In the genomic region with DNA sequence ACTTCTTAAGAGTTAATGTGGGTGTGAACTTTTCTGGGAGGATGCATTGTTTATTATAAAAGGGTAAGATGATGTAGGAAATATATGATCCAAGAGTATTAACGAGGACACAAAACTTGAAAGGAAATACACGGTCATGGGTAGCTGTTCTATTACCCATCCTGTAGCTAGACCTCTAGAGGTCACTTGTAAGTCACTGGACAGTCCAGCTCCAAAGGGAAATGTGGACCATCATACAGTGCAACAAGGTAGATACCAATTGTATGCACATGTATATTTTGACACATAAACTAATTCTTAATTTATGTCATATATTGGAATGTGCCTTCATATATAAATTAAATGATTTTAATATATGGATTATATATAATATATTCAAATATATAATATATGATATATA, we compare ENCODE assay signal across 16 mouse cellular contexts.
DNase-seq lines count a peak whose midpoint lies in the region; ATAC-seq and TF ChIP-seq lines count a peak whose summit lies in the region.
"Had no signal": no experiment of that assay in that cellular context is flagged by ENCODE, and none has a peak within 500 bp of the region (broad histone marks: within the 10 kb centered on the region; RNA-seq: fewer than 3 reads in every experiment).

No protein-coding gene starts in this region.

- no peak for DNase-seq in forebrain, postnatal 0 days
- DNase-seq in lung, postnatal 0 days (ENCODE audit: low spot score): peak; percentile 7
- no peak for DNase-seq in lung, postnatal 10 days
- DNase-seq in neural tube, embryonic 10.5 days (ENCODE audit: extremely low spot score, low spot score): no peak
- DNase-seq in thymus, adult 2 months: no peak

- peak; percentile 50; the same call in 1 of the 2 replicates for ATAC-seq in forebrain, embryonic 13.5 days
- no peak for ATAC-seq in forebrain, postnatal 0 days
- ATAC-seq in lung, postnatal 0 days: no peak
- 0 out of 2 replicates have a peak, but pooled peaks have one; percentile 38 for ATAC-seq in neural tube, embryonic 14.5 days (ENCODE audit: low read depth)
- 0 out of 2 replicates have a peak, but pooled peaks have one; percentile 47 for ATAC-seq in midbrain, embryonic 16.5 days
- ATAC-seq: liver, embryonic 12.5 days; liver, postnatal 0 days had no signal

- no peak for TF ChIP-seq CTCF in forebrain, postnatal 0 days (IDR thresholded peaks at IDR 0.05; ENCODE audit: low read depth)
- TF ChIP-seq CTCF in lung, postnatal 0 days (IDR thresholded peaks at IDR 0.05): no peak
- TF ChIP-seq CTCF in thymus, adult 2 months (IDR thresholded peaks at IDR 0.05; ENCODE audit: borderline replicate concordance, control insufficient read depth, extremely low read depth, insufficient read depth, low read length, poor library complexity): no peak

- no peak overlapping the region for H3K4me3 ChIP-seq in forebrain, embryonic 13.5 days
- no peak overlapping the region for H3K4me3 ChIP-seq in forebrain, postnatal 0 days (ENCODE audit: low read depth, low read length)
- H3K4me3 ChIP-seq in lung, postnatal 0 days (ENCODE audit: low read depth, low read length): no peak overlapping the region
- H3K4me3 ChIP-seq in neural tube, embryonic 14.5 days (ENCODE audit: low read depth, low read length): no peak overlapping the region
- H3K4me3 ChIP-seq in midbrain, embryonic 16.5 days (ENCODE audit: low read depth, low read length): no peak overlapping the region
- H3K4me3 ChIP-seq in thymus, adult 2 months (ENCODE audit: control insufficient read depth, insufficient read depth, low read length): no peak overlapping the region
- H3K4me3 ChIP-seq: embryonic facial prominence, embryonic 12.5 days; heart, embryonic 13.5 days; layer of hippocampus, adult 2 months; liver, embryonic 12.5 days; neural tube, embryonic 13.5 days had no signal

- no peak for TF ChIP-seq POLR2A in thymus, adult 2 months (IDR thresholded peaks at IDR 0.05; ENCODE audit: control insufficient read depth, extremely low read depth, insufficient read depth, low read length, poor library complexity)

- no peak overlapping the region for H3K9ac ChIP-seq in forebrain, embryonic 13.5 days
- H3K9ac ChIP-seq in forebrain, postnatal 0 days: no peak overlapping the region
- no peak overlapping the region for H3K9ac ChIP-seq in lung, postnatal 0 days (replicated peaks; ENCODE audit: low read depth)
- no peak overlapping the region for H3K9ac ChIP-seq in neural tube, embryonic 14.5 days (replicated peaks; ENCODE audit: low read depth, low read length)
- H3K9ac ChIP-seq in midbrain, embryonic 16.5 days (ENCODE audit: low read depth, low read length): no peak overlapping the region
- H3K9ac ChIP-seq: embryonic facial prominence, embryonic 12.5 days; heart, embryonic 13.5 days; liver, embryonic 12.5 days; liver, postnatal 0 days; neural tube, embryonic 13.5 days had no signal

- no peak overlapping the region for H3K4me2 ChIP-seq in forebrain, embryonic 13.5 days
- H3K4me2 ChIP-seq in forebrain, postnatal 0 days (ENCODE audit: low read depth): no peak overlapping the region
- no peak overlapping the region for H3K4me2 ChIP-seq in lung, postnatal 0 days (replicated peaks; ENCODE audit: low read depth, low read length)
- H3K4me2 ChIP-seq in neural tube, embryonic 14.5 days (ENCODE audit: low read depth, low read length): no peak overlapping the region
- no peak overlapping the region for H3K4me2 ChIP-seq in midbrain, embryonic 16.5 days (ENCODE audit: low read length)
- H3K4me2 ChIP-seq: embryonic facial prominence, embryonic 12.5 days; liver, embryonic 12.5 days; neural tube, embryonic 13.5 days had no signal

- no peak for TF ChIP-seq EP300 in lung, postnatal 0 days (IDR thresholded peaks at IDR 0.05)

- H3K9me3 ChIP-seq in forebrain, embryonic 13.5 days (replicated peaks): no peaks in the 10 kb centered on the region
- H3K9me3 ChIP-seq in forebrain, postnatal 0 days (ENCODE audit: low read length): no peaks in the 10 kb centered on the region
- no peaks in the 10 kb centered on the region for H3K9me3 ChIP-seq in lung, postnatal 0 days (ENCODE audit: low read length)
- H3K9me3 ChIP-seq in neural tube, embryonic 14.5 days (ENCODE audit: control insufficient read depth, low read length): no peaks in the 10 kb centered on the region
- no peaks in the 10 kb centered on the region for H3K9me3 ChIP-seq in midbrain, embryonic 16.5 days (replicated peaks; ENCODE audit: control insufficient read depth, low read length, poor library complexity, severe bottlenecking)
- H3K9me3 ChIP-seq: embryonic facial prominence, embryonic 12.5 days; heart, embryonic 13.5 days; liver, embryonic 12.5 days; neural tube, embryonic 13.5 days had no signal

- no peak overlapping the region for H3K27ac ChIP-seq in forebrain, embryonic 13.5 days
- no peak overlapping the region for H3K27ac ChIP-seq in forebrain, postnatal 0 days (ENCODE audit: low read depth, low read length)
- H3K27ac ChIP-seq in lung, postnatal 0 days (ENCODE audit: low read length): no peak overlapping the region
- H3K27ac ChIP-seq in neural tube, embryonic 14.5 days (ENCODE audit: low read depth, low read length): no peak overlapping the region
- no peak overlapping the region for H3K27ac ChIP-seq in midbrain, embryonic 16.5 days (ENCODE audit: low read length)
- no peak overlapping the region for H3K27ac ChIP-seq in thymus, adult 2 months (ENCODE audit: control insufficient read depth, insufficient read depth, low read length)
- H3K27ac ChIP-seq: embryonic facial prominence, embryonic 12.5 days; heart, embryonic 13.5 days; layer of hippocampus, adult 2 months; liver, embryonic 12.5 days; macrophage; neural tube, embryonic 13.5 days had no signal

- H3K4me1 ChIP-seq in forebrain, embryonic 13.5 days: no peaks in the 10 kb centered on the region
- H3K4me1 ChIP-seq in forebrain, postnatal 0 days (ENCODE audit: insufficient read depth): no peaks in the 10 kb centered on the region
- no peaks in the 10 kb centered on the region for H3K4me1 ChIP-seq in lung, postnatal 0 days (ENCODE audit: insufficient read depth, low read depth, low read length)
- no peaks in the 10 kb centered on the region for H3K4me1 ChIP-seq in neural tube, embryonic 14.5 days (ENCODE audit: control insufficient read depth, insufficient read depth, low read length)
- no peaks in the 10 kb centered on the region for H3K4me1 ChIP-seq in midbrain, embryonic 16.5 days (ENCODE audit: control insufficient read depth, insufficient read depth, low read length)
- H3K4me1 ChIP-seq in thymus, adult 2 months (replicated peaks; ENCODE audit: control insufficient read depth, insufficient read depth, low read length): no peaks in the 10 kb centered on the region
- H3K4me1 ChIP-seq: embryonic facial prominence, embryonic 12.5 days; liver, embryonic 12.5 days; neural tube, embryonic 13.5 days had no signal

- H3K27me3 ChIP-seq in forebrain, embryonic 13.5 days: no peaks in the 10 kb centered on the region
- no peaks in the 10 kb centered on the region for H3K27me3 ChIP-seq in forebrain, postnatal 0 days (ENCODE audit: insufficient read depth, low read length)
- no peaks in the 10 kb centered on the region for H3K27me3 ChIP-seq in lung, postnatal 0 days (replicated peaks; ENCODE audit: insufficient read depth, low read length)
- H3K27me3 ChIP-seq in neural tube, embryonic 14.5 days (ENCODE audit: control insufficient read depth, insufficient read depth, low read length): no peaks in the 10 kb centered on the region
- H3K27me3 ChIP-seq in midbrain, embryonic 16.5 days (ENCODE audit: control insufficient read depth, insufficient read depth, low read depth, low read length): no peaks in the 10 kb centered on the region
- H3K27me3 ChIP-seq in thymus, adult 2 months (ENCODE audit: control insufficient read depth, insufficient read depth, low read length): no peaks in the 10 kb centered on the region
- H3K27me3 ChIP-seq: CH12.LX; embryonic facial prominence, embryonic 12.5 days; heart, embryonic 13.5 days; liver, embryonic 12.5 days; neural tube, embryonic 13.5 days had no signal

- 77% methylated on average over 2 of the region's 2 CpGs for WGBS in forebrain, embryonic 13.5 days
- WGBS in forebrain, postnatal 0 days: 64% methylated on average over 2 of the region's 2 CpGs
- 54% methylated on average over 2 of the region's 2 CpGs for WGBS in lung, postnatal 0 days
- 83% methylated on average over 2 of the region's 2 CpGs for WGBS in neural tube, embryonic 14.5 days
- WGBS in midbrain, embryonic 16.5 days: 74% methylated on average over 2 of the region's 2 CpGs
- WGBS in thymus, adult 2 months: 81% methylated on average over 2 of the region's 2 CpGs

- no peaks in the 10 kb centered on the region for H3K36me3 ChIP-seq in forebrain, embryonic 13.5 days (ENCODE audit: poor library complexity, severe bottlenecking)
- H3K36me3 ChIP-seq in forebrain, postnatal 0 days (ENCODE audit: insufficient read depth): no peaks in the 10 kb centered on the region
- no peaks in the 10 kb centered on the region for H3K36me3 ChIP-seq in lung, postnatal 0 days (ENCODE audit: insufficient read depth, low read length)
- H3K36me3 ChIP-seq in neural tube, embryonic 14.5 days (ENCODE audit: control insufficient read depth, insufficient read depth, low read length): no peaks in the 10 kb centered on the region
- no peaks in the 10 kb centered on the region for H3K36me3 ChIP-seq in midbrain, embryonic 16.5 days (ENCODE audit: control insufficient read depth, insufficient read depth, low read length)
- H3K36me3 ChIP-seq in thymus, adult 2 months (ENCODE audit: control insufficient read depth, insufficient read depth, low read length): no peaks in the 10 kb centered on the region
- H3K36me3 ChIP-seq: embryonic facial prominence, embryonic 12.5 days; heart, embryonic 13.5 days; liver, embryonic 12.5 days; neural tube, embryonic 13.5 days had no signal

Comparison
In these comparisons a context has a peak if more than half of its experiments do, and no peak if none do; other contexts are left out.
1. ATAC-seq: peak in forebrain, embryonic 13.5 days (single experiment), neural tube, embryonic 14.5 days (single experiment) and midbrain, embryonic 16.5 days (single experiment); none in forebrain, postnatal 0 days (single experiment) and lung, postnatal 0 days (single experiment).